Mouse (Mus musculus): Measurements from ENCODE around the gene Lrsam1. TPM values are rescaled to one million over a fixed set of nuclear protein-coding genes. Genes with fewer than 3 reads are reported as not detected.
A peak's percentile ranks its signal among the peaks of the same experiment; 100 is the strongest.

The Lrsam1 gene
- polyA plus RNA-seq, 1 experiment from 2014 or later, result 5.3 TPM

DNA sequence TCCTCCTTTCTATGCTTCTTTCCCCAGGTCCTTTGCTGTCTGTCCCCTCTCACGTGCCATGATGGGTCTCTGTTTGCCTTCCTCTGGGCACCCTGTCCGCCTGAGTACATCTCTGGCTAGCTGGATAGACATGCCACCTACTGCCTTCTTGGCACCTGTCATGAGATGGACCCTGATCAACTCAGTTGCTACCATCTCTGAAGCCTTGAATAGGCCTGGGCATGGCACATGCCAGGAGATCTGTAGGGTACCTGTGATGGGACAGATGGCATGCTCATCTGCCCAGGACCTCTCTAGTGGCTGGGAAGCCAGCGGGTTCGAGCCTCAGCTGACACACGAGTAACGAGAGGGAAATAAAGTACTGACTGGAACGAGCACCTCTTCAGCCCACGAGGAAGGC, 12.8 kb upstream of the Lrsam1 start:
- Histone ChIP-seq H3K4me3 (ENCODE audit: low read depth, low read length) (no peak overlapping the region), H3K27me3 (ENCODE audit: control insufficient read depth, insufficient read depth, low read length) (no peaks in the 10 kb centered on the region), H3K4me2 (replicated peaks; ENCODE audit: low read depth) (no peak overlapping the region), H3K27ac (replicated peaks) (no peak overlapping the region), H3K4me1 (replicated peaks; ENCODE audit: control insufficient read depth, insufficient read depth) (no peaks in the 10 kb centered on the region), H3K9me3 (ENCODE audit: control insufficient read depth, low read length) (no peaks in the 10 kb centered on the region), H3K9ac (ENCODE audit: low read length) (no peak overlapping the region), H3K36me3 (ENCODE audit: control insufficient read depth, insufficient read depth, low read length) (no peaks in the 10 kb centered on the region; the same call in 1 of the 2 replicates)
- no peak for DNase-seq (ENCODE audit: low spot score)
- no peak for TF ChIP-seq CTCF (IDR thresholded peaks at IDR 0.05; ENCODE audit: low read depth)
- TF ChIP-seq EP300 (optimal IDR thresholded peaks at IDR 0.05), result no peak
- ATAC-seq (ENCODE audit: low FRiP score, low TSS enrichment), result no peak
- 91% methylated on average over 8 of the region's 8 CpGs for WGBS

DNA sequence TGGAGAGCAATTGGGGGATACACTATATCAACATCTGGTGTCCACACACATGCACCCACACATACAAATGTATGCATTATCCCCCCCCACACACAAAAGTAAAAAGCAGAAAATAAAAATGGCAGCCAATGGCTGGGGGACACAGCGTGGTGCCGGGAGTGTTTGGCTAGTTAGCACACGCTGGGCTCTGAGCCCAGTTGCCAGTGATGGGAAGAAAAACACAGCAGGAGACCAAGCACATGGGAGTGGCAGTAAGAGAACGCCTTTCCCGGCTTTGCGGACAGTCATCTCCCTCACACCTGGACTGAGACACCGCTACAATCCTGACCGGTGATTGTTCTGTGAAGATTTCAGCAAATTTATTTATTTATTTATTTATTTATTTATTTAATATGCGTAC, 9.8 kb upstream of the Lrsam1 start:
- TF ChIP-seq CTCF (IDR thresholded peaks at IDR 0.05; ENCODE audit: low read depth) (no peak), EP300 (optimal IDR thresholded peaks at IDR 0.05) (no peak)
- no peaks in the 10 kb centered on the region for H3K27me3 ChIP-seq (ENCODE audit: control insufficient read depth, insufficient read depth, low read length)
- no peak for DNase-seq (ENCODE audit: low spot score)
- H3K36me3 ChIP-seq (ENCODE audit: control insufficient read depth, insufficient read depth, low read length), result no peaks in the 10 kb centered on the region; the same call in 1 of the 2 replicates
- ATAC-seq (ENCODE audit: low FRiP score, low TSS enrichment), result no peak
- H3K4me3 ChIP-seq (ENCODE audit: low read depth, low read length), result no peak overlapping the region
- no peak overlapping the region for H3K9ac ChIP-seq (ENCODE audit: low read length)
- H3K9me3 ChIP-seq (ENCODE audit: control insufficient read depth, low read length), result no peaks in the 10 kb centered on the region
- H3K27ac ChIP-seq (replicated peaks), result no peak overlapping the region
- H3K4me1 ChIP-seq (replicated peaks; ENCODE audit: control insufficient read depth, insufficient read depth), result no peaks in the 10 kb centered on the region
- H3K4me2 ChIP-seq (replicated peaks; ENCODE audit: low read depth), result no peak overlapping the region
- WGBS, result 62% methylated on average over 9 of the region's 9 CpGs

DNA sequence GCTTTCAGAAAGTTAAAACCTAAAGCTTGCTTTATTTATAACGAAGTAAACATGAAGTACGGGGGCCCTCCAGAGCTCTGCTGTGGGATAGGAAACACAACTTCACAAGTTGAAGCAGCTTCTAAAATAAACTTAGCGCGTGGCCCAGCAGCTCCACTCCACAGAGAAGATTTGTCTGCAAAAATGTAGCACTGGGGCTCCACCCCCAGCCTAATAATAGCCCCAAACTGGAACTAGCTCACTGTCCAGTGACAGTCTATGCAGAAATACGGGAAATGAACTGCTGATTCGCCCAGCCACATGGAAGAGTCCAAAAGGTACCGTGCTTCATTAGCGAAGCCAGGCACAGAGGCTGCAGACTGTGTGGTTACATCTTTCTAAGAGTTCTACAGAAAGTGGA, 7.9 kb upstream of the Lrsam1 start:
- H3K9ac ChIP-seq (ENCODE audit: low read length), result no peak overlapping the region
- no peak for ATAC-seq (ENCODE audit: low FRiP score, low TSS enrichment)
- no peak overlapping the region for H3K4me3 ChIP-seq (ENCODE audit: low read depth, low read length)
- no peak overlapping the region for H3K27ac ChIP-seq (replicated peaks)
- no peak overlapping the region for H3K4me2 ChIP-seq (replicated peaks; ENCODE audit: low read depth)
- no peaks in the 10 kb centered on the region for H3K4me1 ChIP-seq (replicated peaks; ENCODE audit: control insufficient read depth, insufficient read depth)
- H3K9me3 ChIP-seq (ENCODE audit: control insufficient read depth, low read length), result no peaks in the 10 kb centered on the region
- H3K36me3 ChIP-seq (ENCODE audit: control insufficient read depth, insufficient read depth, low read length), result peaks cover 6% of the 10 kb centered on the region
- 67% methylated on average over 8 of the region's 8 CpGs for WGBS
- no peaks in the 10 kb centered on the region for H3K27me3 ChIP-seq (ENCODE audit: control insufficient read depth, insufficient read depth, low read length)
- DNase-seq (ENCODE audit: low spot score), result no peak
- TF ChIP-seq CTCF (IDR thresholded peaks at IDR 0.05; ENCODE audit: low read depth) (no peak), EP300 (optimal IDR thresholded peaks at IDR 0.05) (no peak)

DNA sequence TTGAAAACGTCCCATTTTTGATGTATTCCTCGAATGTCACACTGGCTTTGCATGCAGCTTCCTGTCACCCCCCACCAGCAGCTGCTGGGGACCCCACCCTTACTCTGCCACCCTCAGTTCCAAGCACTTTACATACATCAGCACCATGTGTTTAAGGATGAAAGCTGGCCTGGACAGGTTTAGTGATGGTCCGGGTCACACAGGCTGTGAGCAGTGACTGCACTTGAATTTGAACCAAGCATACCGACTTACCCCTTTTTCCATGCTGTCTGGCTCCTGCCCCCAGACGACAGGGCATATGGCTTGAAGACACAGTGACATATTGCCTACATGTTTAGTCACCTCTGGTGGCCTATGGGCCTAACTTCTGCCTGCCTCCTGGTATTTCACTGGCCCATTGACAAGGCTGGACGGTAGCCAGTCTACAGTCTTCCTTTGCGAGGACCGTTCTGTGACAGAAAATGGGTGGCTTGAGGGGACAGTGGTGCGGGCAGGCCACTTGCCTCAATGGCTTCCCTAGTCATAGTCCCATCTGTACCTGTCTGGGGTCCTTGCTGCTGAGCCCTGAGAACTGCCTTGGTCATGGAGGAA, 6.7 kb upstream of the Lrsam1 start:
- H3K27me3 ChIP-seq (ENCODE audit: control insufficient read depth, insufficient read depth, low read length), result no peaks in the 10 kb centered on the region
- H3K4me1 ChIP-seq (replicated peaks; ENCODE audit: control insufficient read depth, insufficient read depth), result no peaks in the 10 kb centered on the region
- 80% methylated on average over 9 of the region's 9 CpGs for WGBS
- peaks cover 9% of the 10 kb centered on the region for H3K36me3 ChIP-seq (ENCODE audit: control insufficient read depth, insufficient read depth, low read length)
- 0 out of 2 replicates have a peak overlapping the region, but pooled peaks have one; percentile 63 for H3K4me3 ChIP-seq (ENCODE audit: low read depth, low read length)
- H3K27ac ChIP-seq (replicated peaks), result peak overlapping the region; percentile 99; the same call in 1 of the 2 replicates
- H3K9ac ChIP-seq (ENCODE audit: low read length), result peak overlapping the region; percentile 83
- DNase-seq (ENCODE audit: low spot score) (no peak), ATAC-seq (ENCODE audit: low FRiP score, low TSS enrichment) (no peak)
- no peaks in the 10 kb centered on the region for H3K9me3 ChIP-seq (ENCODE audit: control insufficient read depth, low read length)
- no peak for TF ChIP-seq EP300 (optimal IDR thresholded peaks at IDR 0.05)
- no peak for TF ChIP-seq CTCF (IDR thresholded peaks at IDR 0.05; ENCODE audit: low read depth)
- H3K4me2 ChIP-seq (replicated peaks; ENCODE audit: low read depth), result peak overlapping the region; percentile 84; the same call in 1 of the 2 replicates

DNA sequence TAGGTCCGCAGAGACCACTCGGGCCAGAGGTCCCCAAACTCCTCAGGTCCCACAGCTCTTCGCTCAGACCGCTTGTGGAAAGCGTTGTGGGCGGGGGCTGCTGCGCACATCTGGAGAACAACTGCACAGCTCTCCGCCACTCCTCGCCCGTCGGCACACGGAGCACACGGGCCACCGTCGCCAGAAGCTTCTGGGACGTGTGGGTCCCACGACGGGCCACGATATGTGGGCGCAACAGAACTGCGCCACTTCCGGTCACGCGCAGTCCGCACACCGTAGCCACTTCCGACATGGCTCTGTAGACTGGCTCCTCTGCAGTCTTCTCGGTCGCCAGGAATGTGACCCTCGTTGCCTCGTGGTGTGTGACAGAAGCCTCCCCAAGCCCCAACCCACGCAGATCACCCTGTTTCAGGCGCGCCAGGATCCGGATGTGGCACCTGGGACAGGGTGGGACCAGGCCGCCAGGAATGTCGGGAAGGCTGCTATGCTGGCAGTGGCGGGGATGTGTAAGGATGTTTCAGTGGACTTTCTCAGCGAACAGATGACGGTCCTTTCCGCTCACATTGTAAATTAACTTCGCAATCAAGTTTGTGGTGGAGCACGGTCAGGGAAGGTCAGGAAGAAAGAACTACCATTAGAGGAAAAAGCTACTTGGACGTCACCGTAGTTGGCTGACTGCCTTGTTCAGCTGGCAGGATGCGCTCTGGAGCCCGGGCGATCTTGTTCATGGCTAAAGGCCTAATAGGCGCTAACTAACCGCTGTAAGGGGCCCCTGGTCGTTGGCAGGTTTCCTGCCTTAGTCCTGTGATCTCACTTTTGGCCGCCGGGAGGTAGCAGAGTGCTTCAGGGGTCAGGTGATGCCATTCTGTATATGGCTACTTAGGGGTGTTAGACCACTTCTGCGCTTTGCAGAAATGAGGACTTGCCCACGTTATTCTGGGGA, 5.5 kb upstream of the Lrsam1 start:
- Histone ChIP-seq H3K9ac (ENCODE audit: low read length) (peak overlapping the region; percentile 83), H3K4me1 (replicated peaks; ENCODE audit: control insufficient read depth, insufficient read depth) (no peaks in the 10 kb centered on the region; the same call in 1 of the 2 replicates), H3K27me3 (ENCODE audit: control insufficient read depth, insufficient read depth, low read length) (no peaks in the 10 kb centered on the region), H3K27ac (replicated peaks) (peak overlapping the region; percentile 99), H3K4me3 (ENCODE audit: low read depth, low read length) (peak overlapping the region; percentile 63), H3K9me3 (ENCODE audit: control insufficient read depth, low read length) (no peaks in the 10 kb centered on the region), H3K4me2 (replicated peaks; ENCODE audit: low read depth) (peak overlapping the region; percentile 84), H3K36me3 (ENCODE audit: control insufficient read depth, insufficient read depth, low read length) (peaks cover 11% of the 10 kb centered on the region)
- peak; percentile 78 for TF ChIP-seq CTCF (IDR thresholded peaks at IDR 0.05; ENCODE audit: low read depth)
- no peak for TF ChIP-seq EP300 (optimal IDR thresholded peaks at IDR 0.05)
- peak; percentile 92 for ATAC-seq (ENCODE audit: low FRiP score, low TSS enrichment)
- DNase-seq (ENCODE audit: low spot score), result peak; percentile 89
- WGBS, result under 1% methylated on average over 53 of the region's 55 CpGs
